9 mouse cellular contexts compared by ENCODE assay signal in genomic region chr12:16800259-16800958, GRCm38 (mm10). TPM values are rescaled to one million over a fixed set of nuclear protein-coding genes. Genes with fewer than 3 reads are reported as not detected.
DNase-seq lines count a peak whose midpoint lies in the region; ATAC-seq lines count a peak whose summit lies in the region.
"Had no signal": no experiment of that assay in that cellular context is flagged by ENCODE, and none has a peak within 500 bp of the region (broad histone marks: within the 10 kb centered on the region; RNA-seq: fewer than 3 reads in every experiment).

Greb1 (minus strand) TSS chr12:16800886.

- no peak for DNase-seq in heart, adult 11 months
- peak; percentile 44 for DNase-seq in R1 (ENCODE audit: low read depth, low spot score)
- DNase-seq in intestine, embryonic 14.5 days (ENCODE audit: low spot score): peak; percentile 82
- DNase-seq in urinary bladder, postnatal 14 days (ENCODE audit: low spot score): no peak

- peak within 1 kb of the TSS; percentile 85 for H3K4me2 ChIP-seq in heart, embryonic 11.5 days
- peak within 1 kb of the TSS; percentile 94 for H3K4me2 ChIP-seq in embryonic facial prominence, embryonic 13.5 days
- H3K4me2 ChIP-seq in intestine, embryonic 14.5 days (ENCODE audit: low read length): peak within 1 kb of the TSS; percentile 87
- H3K4me2 ChIP-seq in midbrain, embryonic 15.5 days: peak within 1 kb of the TSS; percentile 92

- WGBS in heart, embryonic 11.5 days (ENCODE audit: insufficient replicate concordance): under 1% methylated on average over 48 of the region's 53 CpGs
- under 1% methylated on average over 45 of the region's 53 CpGs for WGBS in embryonic facial prominence, embryonic 13.5 days
- WGBS in intestine, embryonic 14.5 days: under 1% methylated on average over 53 of the region's 53 CpGs
- 0% methylated on average over 49 of the region's 53 CpGs for WGBS in midbrain, embryonic 15.5 days

- no peak within 1 kb of the TSS for H3K27ac ChIP-seq in heart, embryonic 11.5 days (ENCODE audit: low read depth, low read length)
- H3K27ac ChIP-seq in embryonic facial prominence, embryonic 13.5 days: no peak within 1 kb of the TSS
- peak within 1 kb of the TSS; percentile 2; the same call in 1 of the 2 replicates for H3K27ac ChIP-seq in intestine, embryonic 14.5 days (ENCODE audit: low read depth)
- no peak within 1 kb of the TSS for H3K27ac ChIP-seq in midbrain, embryonic 15.5 days

- H3K4me3 ChIP-seq in heart, embryonic 11.5 days (ENCODE audit: low read depth, low read length): peak within 1 kb of the TSS; percentile 70
- H3K4me3 ChIP-seq in embryonic facial prominence, embryonic 13.5 days: peak within 1 kb of the TSS; percentile 60
- H3K4me3 ChIP-seq in intestine, embryonic 14.5 days (ENCODE audit: low read depth, low read length): peak within 1 kb of the TSS; percentile 43
- H3K4me3 ChIP-seq in midbrain, embryonic 15.5 days: peak within 1 kb of the TSS; percentile 46

- no peaks in the 10 kb centered on the region for H3K36me3 ChIP-seq in heart, embryonic 11.5 days (ENCODE audit: control insufficient read depth, insufficient read depth, low read length)
- no peaks in the 10 kb centered on the region for H3K36me3 ChIP-seq in embryonic facial prominence, embryonic 13.5 days
- no peaks in the 10 kb centered on the region for H3K36me3 ChIP-seq in intestine, embryonic 14.5 days (ENCODE audit: control insufficient read depth, insufficient read depth, low read length)
- no peaks in the 10 kb centered on the region for H3K36me3 ChIP-seq in midbrain, embryonic 15.5 days (replicated peaks)
- H3K36me3 ChIP-seq: G1E had no signal

- H3K27me3 ChIP-seq in heart, embryonic 11.5 days (ENCODE audit: control insufficient read depth, insufficient read depth, low read length): no peaks in the 10 kb centered on the region
- no peaks in the 10 kb centered on the region for H3K27me3 ChIP-seq in embryonic facial prominence, embryonic 13.5 days
- no peaks in the 10 kb centered on the region for H3K27me3 ChIP-seq in intestine, embryonic 14.5 days (replicated peaks; ENCODE audit: control insufficient read depth, insufficient read depth, low read length)
- 0 out of 2 replicates have a peak, but pooled peaks cover 3% of the 10 kb centered on the region for H3K27me3 ChIP-seq in midbrain, embryonic 15.5 days (replicated peaks)

- H3K9ac ChIP-seq in heart, embryonic 11.5 days (ENCODE audit: low read depth, low read length): peak within 1 kb of the TSS; percentile 78
- H3K9ac ChIP-seq in embryonic facial prominence, embryonic 13.5 days: peak within 1 kb of the TSS; percentile 75
- peak within 1 kb of the TSS; percentile 40 for H3K9ac ChIP-seq in intestine, embryonic 14.5 days (ENCODE audit: low read length)
- H3K9ac ChIP-seq in midbrain, embryonic 15.5 days: peak within 1 kb of the TSS; percentile 61

- H3K9me3 ChIP-seq in heart, embryonic 11.5 days (replicated peaks; ENCODE audit: control insufficient read depth, low read length): no peaks in the 10 kb centered on the region
- H3K9me3 ChIP-seq in embryonic facial prominence, embryonic 13.5 days: no peaks in the 10 kb centered on the region
- no peaks in the 10 kb centered on the region for H3K9me3 ChIP-seq in intestine, embryonic 14.5 days (ENCODE audit: control insufficient read depth, low read length)
- H3K9me3 ChIP-seq in midbrain, embryonic 15.5 days: no peaks in the 10 kb centered on the region
- H3K9me3 ChIP-seq: G1E had no signal

- H3K4me1 ChIP-seq in heart, embryonic 11.5 days (ENCODE audit: control insufficient read depth, insufficient read depth, low read length): no peaks in the 10 kb centered on the region; the same call in 1 of the 2 replicates
- peaks cover 31% of the 10 kb centered on the region for H3K4me1 ChIP-seq in embryonic facial prominence, embryonic 13.5 days
- H3K4me1 ChIP-seq in intestine, embryonic 14.5 days (replicated peaks; ENCODE audit: control insufficient read depth, insufficient read depth, low read length): no peaks in the 10 kb centered on the region; the same call in 1 of the 2 replicates
- peaks cover 8% of the 10 kb centered on the region for H3K4me1 ChIP-seq in midbrain, embryonic 15.5 days

- ATAC-seq in heart, embryonic 11.5 days (replicated peaks; ENCODE audit: insufficient number of reproducible peaks, low FRiP score, low TSS enrichment): peak; percentile 70
- peak; percentile 53; the same call in 1 of the 2 replicates for ATAC-seq in embryonic facial prominence, embryonic 13.5 days (ENCODE audit: insufficient number of reproducible peaks, insufficient read depth, low FRiP score, low TSS enrichment, low read depth)
- ATAC-seq in intestine, embryonic 14.5 days (replicated peaks; ENCODE audit: low FRiP score, low TSS enrichment, low read depth): peak; percentile 83
- ATAC-seq in midbrain, embryonic 15.5 days (replicated peaks): peak; percentile 80
- no peak; the same call in 1 of the 2 replicates for ATAC-seq in megakaryocyte progenitor cell, adult 5-6 weeks (replicated peaks; ENCODE audit: poor library complexity)

RNA-seq across cellular contexts. Expression of gene Greb1, which starts in this region (rescaled TPM):
- polyA plus RNA-seq in heart, embryonic 11.5 days (2014; fragmentation: Nextera tagmentation; extraction: Ambion mirVana): 1.9 and 3.1 TPM in 2 replicates
- 2.7 and 2.8 TPM in 2 replicates for polyA plus RNA-seq in embryonic facial prominence, embryonic 13.5 days (2015; fragmentation: Nextera tagmentation; extraction: Ambion mirVana)
- 8.1 and 9.5 TPM in 2 replicates for polyA plus RNA-seq in intestine, embryonic 14.5 days (2014; fragmentation: Nextera tagmentation; extraction: Ambion mirVana)
- polyA plus RNA-seq in midbrain, embryonic 15.5 days (2015; fragmentation: Nextera tagmentation; extraction: Ambion mirVana): 1.4 and 1.7 TPM in 2 replicates
- total RNA-seq in megakaryocyte progenitor cell, adult 5-6 weeks (2015): 0.02 TPM in 1 of 2 replicates, not detected in the other
- 0.04 and 0.17 TPM in 2 replicates for total RNA-seq in megakaryocyte progenitor cell, adult 5-6 weeks (2017)
- polyA plus RNA-seq: G1E had no signal

Comparison
In these comparisons a context has a peak if more than half of its experiments do, and no peak if none do; other contexts are left out.
1. DNase-seq: peak in R1 (single experiment) and intestine, embryonic 14.5 days (single experiment); none in heart, adult 11 months (single experiment) and urinary bladder, postnatal 14 days (single experiment).
2. Peak in every context shown above with its lines, with median percentiles within 50 percentile points of each other: H3K4me2 ChIP-seq, H3K4me3 ChIP-seq and H3K9ac ChIP-seq.